25 mouse cellular contexts compared by ENCODE assay signal in genomic region chr12:54998411-54998810, GRCm38 (mm10). TPM values are rescaled to one million over a fixed set of nuclear protein-coding genes. Genes with fewer than 3 reads are reported as not detected.
DNase-seq lines count a peak whose midpoint lies in the region; ATAC-seq and TF ChIP-seq lines count a peak whose summit lies in the region.
"Had no signal": no experiment of that assay in that cellular context is flagged by ENCODE, and none has a peak within 500 bp of the region (broad histone marks: within the 10 kb centered on the region; RNA-seq: fewer than 3 reads in every experiment).

No protein-coding gene starts in this region.

- ATAC-seq in stomach, postnatal 0 days (ENCODE audit: low FRiP score, low TSS enrichment), result no peak
- ATAC-seq in hindbrain, postnatal 0 days, result no peak
- ATAC-seq: forebrain, embryonic 16.5 days; intestine, embryonic 16.5 days; midbrain, embryonic 13.5 days had no signal

- no peak overlapping the region for H3K4me3 ChIP-seq in spleen, adult 2 months (ENCODE audit: extremely low read depth, insufficient read depth, insufficient read length)
- peak overlapping the region; percentile 54; the same call in 1 of the 2 replicates for H3K4me3 ChIP-seq in bone marrow macrophage, adult 2 months (ENCODE audit: insufficient read depth, low read length)
- H3K4me3 ChIP-seq in stomach, postnatal 0 days (ENCODE audit: low read depth, low read length), result no peak overlapping the region
- H3K4me3 ChIP-seq in hindbrain, postnatal 0 days (ENCODE audit: low read length), result no peak overlapping the region
- H3K4me3 ChIP-seq: embryonic facial prominence, embryonic 13.5 days; hindbrain, embryonic 13.5 days; kidney, embryonic 15.5 days; limb, embryonic 13.5 days; midbrain, embryonic 13.5 days; neural tube, embryonic 13.5 days had no signal

- no peak for DNase-seq in spleen, adult 2 months (ENCODE audit: low read depth in 1 of 2, low spot score in 2 of 2)
- no peak for DNase-seq in spleen, postnatal 4 days (ENCODE audit: low spot score in 2 of 2)
- peak; percentile 27 for DNase-seq in CD4-positive, CD25-positive, alpha-beta regulatory T cell, adult 2 months (ENCODE audit: low read depth, low spot score)
- DNase-seq in splenic B cell, adult 2 months (ENCODE audit: low read depth, low spot score), result peak; percentile 44
- no peak for DNase-seq in stomach, postnatal 0 days (ENCODE audit: low spot score)
- no peak for DNase-seq in hindbrain, postnatal 0 days (ENCODE audit: low spot score)
- DNase-seq: cerebellum, postnatal 10 days had no signal

- TF ChIP-seq CTCF in spleen, adult 2 months (IDR thresholded peaks at IDR 0.05; ENCODE audit: extremely low read depth, insufficient read depth, insufficient read length, insufficient replicate concordance), result no peak
- TF ChIP-seq CTCF in bone marrow macrophage, adult 2 months (IDR thresholded peaks at IDR 0.05; ENCODE audit: low read depth, low read length), result no peak
- no peak for TF ChIP-seq CTCF in stomach, postnatal 0 days (IDR thresholded peaks at IDR 0.05; ENCODE audit: low read depth)
- no peak for TF ChIP-seq CTCF in hindbrain, postnatal 0 days (IDR thresholded peaks at IDR 0.05; ENCODE audit: low read depth)

- TF ChIP-seq POLR2A in spleen, adult 2 months (IDR thresholded peaks at IDR 0.05; ENCODE audit: low read depth, low read length), result no peak
- TF ChIP-seq POLR2A in bone marrow macrophage, adult 2 months (IDR thresholded peaks at IDR 0.05; ENCODE audit: borderline replicate concordance, low read depth, low read length), result no peak

- no peak overlapping the region for H3K9ac ChIP-seq in stomach, postnatal 0 days (ENCODE audit: low read length)
- no peak overlapping the region for H3K9ac ChIP-seq in hindbrain, postnatal 0 days (replicated peaks; ENCODE audit: low read length)
- H3K9ac ChIP-seq: embryonic facial prominence, embryonic 13.5 days; hindbrain, embryonic 13.5 days; kidney, embryonic 15.5 days; limb, embryonic 13.5 days; midbrain, embryonic 13.5 days; neural tube, embryonic 13.5 days had no signal

- peaks cover 18% of the 10 kb centered on the region; the same call in 1 of the 2 replicates for H3K4me1 ChIP-seq in spleen, adult 2 months (ENCODE audit: control insufficient read depth, insufficient read depth, insufficient read length)
- peaks cover 20% of the 10 kb centered on the region for H3K4me1 ChIP-seq in bone marrow macrophage, adult 2 months (ENCODE audit: control insufficient read depth, insufficient read depth, low read length)
- H3K4me1 ChIP-seq in stomach, postnatal 0 days (replicated peaks; ENCODE audit: control insufficient read depth, insufficient read depth), result no peaks in the 10 kb centered on the region
- no peaks in the 10 kb centered on the region for H3K4me1 ChIP-seq in hindbrain, postnatal 0 days (ENCODE audit: insufficient read depth, low read length)
- H3K4me1 ChIP-seq: embryonic facial prominence, embryonic 13.5 days; hindbrain, embryonic 13.5 days; kidney, embryonic 15.5 days; limb, embryonic 13.5 days; midbrain, embryonic 13.5 days; neural tube, embryonic 13.5 days had no signal

- peak overlapping the region; percentile 65 for H3K27ac ChIP-seq in spleen, adult 2 months (ENCODE audit: insufficient read depth, low read length)
- H3K27ac ChIP-seq in bone marrow macrophage, adult 2 months (ENCODE audit: insufficient read depth, low read depth, low read length), result peak overlapping the region; percentile 11; the same call in 1 of the 2 replicates
- no peak overlapping the region for H3K27ac ChIP-seq in stomach, postnatal 0 days (replicated peaks)
- H3K27ac ChIP-seq in hindbrain, postnatal 0 days, result no peak overlapping the region
- H3K27ac ChIP-seq: embryonic facial prominence, embryonic 13.5 days; hindbrain, embryonic 13.5 days; kidney, embryonic 15.5 days; limb, embryonic 13.5 days; liver, embryonic 14.5 days; midbrain, embryonic 13.5 days; neural tube, embryonic 13.5 days had no signal

- no peak for TF ChIP-seq EP300 in stomach, postnatal 0 days (optimal IDR thresholded peaks at IDR 0.05)

- H3K9me3 ChIP-seq in stomach, postnatal 0 days (ENCODE audit: control insufficient read depth, low read length), result no peaks in the 10 kb centered on the region
- no peaks in the 10 kb centered on the region for H3K9me3 ChIP-seq in hindbrain, postnatal 0 days (ENCODE audit: low read length)
- H3K9me3 ChIP-seq: embryonic facial prominence, embryonic 13.5 days; G1E; hindbrain, embryonic 13.5 days; kidney, embryonic 15.5 days; limb, embryonic 13.5 days; midbrain, embryonic 13.5 days; neural tube, embryonic 13.5 days had no signal

- H3K27me3 ChIP-seq in spleen, adult 2 months (ENCODE audit: control insufficient read depth, insufficient read depth, low read length), result no peaks in the 10 kb centered on the region
- H3K27me3 ChIP-seq in splenic B cell, adult 2 months (ENCODE audit: control insufficient read depth, insufficient read depth, low read length, poor library complexity, severe bottlenecking), result no peaks in the 10 kb centered on the region
- H3K27me3 ChIP-seq in stomach, postnatal 0 days (ENCODE audit: control insufficient read depth, insufficient read depth, low read length), result no peaks in the 10 kb centered on the region
- H3K27me3 ChIP-seq in hindbrain, postnatal 0 days (ENCODE audit: insufficient read depth, low read length), result no peaks in the 10 kb centered on the region
- H3K27me3 ChIP-seq: embryonic facial prominence, embryonic 13.5 days; hindbrain, embryonic 13.5 days; kidney, embryonic 15.5 days; limb, embryonic 13.5 days; midbrain, embryonic 13.5 days; neural tube, embryonic 13.5 days had no signal

- 29% methylated on average over 5 of the region's 5 CpGs for WGBS in spleen, adult 2 months
- 76% methylated on average over 5 of the region's 5 CpGs for WGBS in stomach, postnatal 0 days
- WGBS in hindbrain, postnatal 0 days, result 79% methylated on average over 5 of the region's 5 CpGs

- no peaks in the 10 kb centered on the region for H3K36me3 ChIP-seq in spleen, adult 2 months (ENCODE audit: control insufficient read depth, insufficient read depth, low read length)
- H3K36me3 ChIP-seq in splenic B cell, adult 2 months (ENCODE audit: control insufficient read depth, insufficient read depth, low read length, poor library complexity, severe bottlenecking), result no peaks in the 10 kb centered on the region
- H3K36me3 ChIP-seq in stomach, postnatal 0 days (ENCODE audit: control insufficient read depth, insufficient read depth, low read length), result no peaks in the 10 kb centered on the region
- H3K36me3 ChIP-seq in hindbrain, postnatal 0 days (ENCODE audit: insufficient read depth, low read length), result no peaks in the 10 kb centered on the region
- H3K36me3 ChIP-seq: embryonic facial prominence, embryonic 13.5 days; G1E; hindbrain, embryonic 13.5 days; kidney, embryonic 15.5 days; limb, embryonic 13.5 days; midbrain, embryonic 13.5 days; neural tube, embryonic 13.5 days had no signal

- H3K4me2 ChIP-seq in stomach, postnatal 0 days (replicated peaks; ENCODE audit: low read depth), result no peak overlapping the region
- no peak overlapping the region for H3K4me2 ChIP-seq in hindbrain, postnatal 0 days (ENCODE audit: low read depth, low read length)
- H3K4me2 ChIP-seq: embryonic facial prominence, embryonic 13.5 days; heart, embryonic 11.5 days; hindbrain, embryonic 13.5 days; kidney, embryonic 15.5 days; limb, embryonic 13.5 days; midbrain, embryonic 13.5 days; neural tube, embryonic 13.5 days had no signal

RNA-seq across cellular contexts. Expression of gene Gm20403, which starts 12.1 kb away (rescaled TPM):
- not detected in 2 replicates for polyA plus RNA-seq in spleen, adult 2 months (2012; rRNA removed)
- polyA plus RNA-seq in bone marrow macrophage, adult 2 months (2012; ENCODE audit: insufficient read depth, insufficient read length, missing spikeins), result not detected in 2 replicates
- polyA plus RNA-seq in stomach, postnatal 0 days (2015; fragmentation: Nextera tagmentation; extraction: Ambion mirVana), result 0.64 and 0.80 TPM in 2 replicates
- not detected in 2 replicates for total RNA-seq in hindbrain, postnatal 0 days (2014; rRNA removed)
- polyA plus RNA-seq in hindbrain, postnatal 0 days (2015; fragmentation: Nextera tagmentation; extraction: Ambion mirVana), result not detected in 2 replicates
- total RNA-seq: adrenal gland, adult 2 months; G1E; gastrocnemius, postnatal 4 days; heart, postnatal 10 days; layer of hippocampus, postnatal 10 days had no signal
- polyA plus RNA-seq: adrenal gland, adult 2 months; C2C12; embryonic facial prominence, embryonic 13.5 days; forebrain, embryonic 16.5 days; heart, embryonic 11.5 days; hindbrain, embryonic 13.5 days; intestine, embryonic 16.5 days; kidney, embryonic 15.5 days; limb, embryonic 13.5 days; liver, embryonic 14.5 days; lung, embryonic 16.5 days; midbrain, embryonic 13.5 days; neural tube, embryonic 13.5 days had no signal

RNA-seq across cellular contexts. Expression of gene Baz1a, which starts 15.7 kb away (rescaled TPM):
- polyA plus RNA-seq in spleen, adult 2 months (2012; rRNA removed), result 8.1 and 8.2 TPM in 2 replicates
- polyA plus RNA-seq in bone marrow macrophage, adult 2 months (2012; ENCODE audit: insufficient read depth, insufficient read length, missing spikeins), result 19.8 and 22.2 TPM in 2 replicates
- 13.0 and 14.0 TPM in 2 replicates for polyA plus RNA-seq in stomach, postnatal 0 days (2015; fragmentation: Nextera tagmentation; extraction: Ambion mirVana)
- total RNA-seq in hindbrain, postnatal 0 days (2014; rRNA removed), result 2.3 and 3.1 TPM in 2 replicates
- polyA plus RNA-seq in hindbrain, postnatal 0 days (2015; fragmentation: Nextera tagmentation; extraction: Ambion mirVana), result 4.6 and 6.0 TPM in 2 replicates

Comparison
In these comparisons a context has a peak if more than half of its experiments do, and no peak if none do; other contexts are left out.
1. DNase-seq: peak in CD4-positive, CD25-positive, alpha-beta regulatory T cell, adult 2 months (single experiment) and splenic B cell, adult 2 months (single experiment); none in spleen, adult 2 months (0 of 2), spleen, postnatal 4 days (0 of 2), stomach, postnatal 0 days (single experiment) and hindbrain, postnatal 0 days (single experiment).
2. H3K27ac ChIP-seq: peak in spleen, adult 2 months (single experiment) and bone marrow macrophage, adult 2 months (single experiment); none in stomach, postnatal 0 days (single experiment) and hindbrain, postnatal 0 days (single experiment).